Mouse (Mus musculus) skeletal muscle tissue, postnatal 0 days (tissue): ENCODE data around the gene Ceacam2. TPM values are rescaled to one million over a fixed set of nuclear protein-coding genes. Genes with fewer than 3 reads are reported as not detected.

Experiments
- polyA plus RNA-seq: library from polyadenylated mRNA; unstranded; fragments of >200 nt; fragmentation: Nextera tagmentation; extraction: Ambion mirVana; gene quantifications from 2 replicates; pipeline ENCODE4 v1.2.1, GENCODE M21; 2015

Gene Ceacam2
- polyA plus RNA-seq = not detected in 2 replicates

GRCm38 (mm10) chr7:25539376-25539907 is at the start of gene Ceacam2:
Ceacam2 (minus strand) TSS chr7:25539857.

GRCm38 (mm10) chr7:25477091-25477751 is 62.4 kb downstream of the Ceacam2 start, which contains the start of gene Ceacam1:
Ceacam1 (minus strand) TSS chr7:25477603.

Other genes starting within 250 kb of the Ceacam2 start
- gene Pafah1b3, start 241.9 kb downstream of the Ceacam2 start, polyA plus RNA-seq = 36.2 and 42.4 TPM in 2 replicates
- 0.10 TPM in 1 of 2 replicates, not detected in the other for gene Prr19, start 238.4 kb downstream of the Ceacam2 start, polyA plus RNA-seq
- not detected in 2 replicates for gene Tmem145, start 233.8 kb downstream of the Ceacam2 start, polyA plus RNA-seq
- gene Megf8, start 222.7 kb downstream of the Ceacam2 start, polyA plus RNA-seq = 5.9 and 6.2 TPM in 2 replicates
- 21.2 TPM in 1 of 2 replicates, not detected in the other for gene Cnfn, start 170.1 kb downstream of the Ceacam2 start, polyA plus RNA-seq
- 20.7 and 82.3 TPM in 2 replicates for gene Lipe, start 141.1 kb downstream of the Ceacam2 start, polyA plus RNA-seq
- not detected in 2 replicates for gene Cxcl17, start 127.0 kb downstream of the Ceacam2 start, polyA plus RNA-seq
- gene Ceacam1, start 62.3 kb downstream of the Ceacam2 start, polyA plus RNA-seq = 4.0 and 4.1 TPM in 2 replicates
- gene Erich4, start 76.0 kb upstream of the Ceacam2 start, polyA plus RNA-seq = not detected in 2 replicates
- 28.5 and 29.4 TPM in 2 replicates for gene Dmac2, start 79.6 kb upstream of the Ceacam2 start, polyA plus RNA-seq
- 3.1 and 3.4 TPM in 2 replicates for gene B3gnt8, start 86.8 kb upstream of the Ceacam2 start, polyA plus RNA-seq
- gene Bckdha, start 119.1 kb upstream of the Ceacam2 start, polyA plus RNA-seq = 68.8 and 82.8 TPM in 2 replicates
- gene Exosc5, start 119.3 kb upstream of the Ceacam2 start, polyA plus RNA-seq = 30.1 and 33.2 TPM in 2 replicates
- 0.46 and 0.83 TPM in 2 replicates for gene Tmem91, start 135.3 kb upstream of the Ceacam2 start, polyA plus RNA-seq
- gene B9d2, start 140.9 kb upstream of the Ceacam2 start, polyA plus RNA-seq = 17.0 and 18.4 TPM in 2 replicates
- gene Tgfb1, start 147.1 kb upstream of the Ceacam2 start, polyA plus RNA-seq = 1.3 and 2.0 TPM in 2 replicates
- gene Ccdc97, start 179.2 kb upstream of the Ceacam2 start, polyA plus RNA-seq = 14.0 and 14.7 TPM in 2 replicates
- 28.8 and 29.8 TPM in 2 replicates for gene Hnrnpul1, start 214.9 kb upstream of the Ceacam2 start, polyA plus RNA-seq
- 77.7 and 92.7 TPM in 2 replicates for gene Axl, start 248.8 kb upstream of the Ceacam2 start, polyA plus RNA-seq